8 mouse cellular contexts compared by ENCODE assay signal in the genomic region with DNA sequence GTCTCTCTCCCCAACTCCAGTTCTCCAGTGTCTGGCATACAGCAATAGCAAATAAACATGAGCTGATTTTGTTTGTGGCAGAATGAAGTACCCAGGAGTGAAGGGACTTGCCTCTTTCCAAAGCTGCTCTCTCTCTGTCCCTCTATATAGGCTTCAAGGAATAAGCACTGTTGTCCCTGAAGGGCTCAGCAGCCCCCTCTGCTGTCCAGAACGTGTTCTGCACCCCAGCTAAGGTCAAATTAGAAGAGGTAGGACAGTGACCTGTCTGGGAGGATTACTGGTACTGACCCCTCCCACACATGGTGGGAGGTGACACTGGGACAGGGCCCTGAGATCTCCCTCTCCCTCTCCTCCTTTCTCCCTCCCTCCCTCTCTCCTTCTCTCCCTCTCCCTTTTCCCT.
A peak's percentile ranks its signal among the peaks of the same experiment; 100 is the strongest.
DNase-seq lines count a peak whose midpoint lies in the region; ATAC-seq and TF ChIP-seq lines count a peak whose summit lies in the region.

No protein-coding gene starts in this region.

- H3K27me3 ChIP-seq in intestine, embryonic 16.5 days (replicated peaks; ENCODE audit: control insufficient read depth, insufficient read depth, low read length): no peaks in the 10 kb centered on the region
- no peaks in the 10 kb centered on the region for H3K27me3 ChIP-seq in liver, adult 2 months (ENCODE audit: control insufficient read depth, insufficient read depth, low read length)

- DNase-seq in right cerebral cortex, adult 2 months (ENCODE audit: low spot score in 2 of 2): peak; percentile 46 to 62
- no peak for DNase-seq in right cerebral cortex, adult 18-20 months
- DNase-seq in brain, embryonic 14.5 days (ENCODE audit: low read depth): no peak
- DNase-seq in forelimb bud, embryonic 11.5 days (ENCODE audit: low read depth, low spot score): peak; percentile 40
- DNase-seq in liver, adult 2 months (ENCODE audit: extremely low read depth, low read depth, low spot score): peak; percentile 9
- DNase-seq in retina, embryonic 14.5 days (ENCODE audit: low spot score): peak; percentile 74
- peak; percentile 52 to 63 for DNase-seq in urinary bladder, postnatal 36 days (ENCODE audit: low spot score in 2 of 2)

- H3K4me2 ChIP-seq in intestine, embryonic 16.5 days (ENCODE audit: low read depth, low read length): 0 out of 2 replicates have a peak overlapping the region, but pooled peaks have one; percentile 27

- no peaks in the 10 kb centered on the region for H3K36me3 ChIP-seq in intestine, embryonic 16.5 days (ENCODE audit: control insufficient read depth, insufficient read depth, low read length)
- H3K36me3 ChIP-seq in liver, adult 2 months (ENCODE audit: control insufficient read depth, insufficient read depth, low read length): no peaks in the 10 kb centered on the region

- H3K4me1 ChIP-seq in intestine, embryonic 16.5 days (ENCODE audit: control insufficient read depth, insufficient read depth, low read length): peaks cover 23% of the 10 kb centered on the region
- H3K4me1 ChIP-seq in liver, adult 2 months (ENCODE audit: control insufficient read depth, insufficient read depth, low read length): no peaks in the 10 kb centered on the region

- H3K4me3 ChIP-seq in intestine, embryonic 16.5 days (ENCODE audit: low read length): no peak overlapping the region
- no peak overlapping the region for H3K4me3 ChIP-seq in liver, adult 2 months (ENCODE audit: insufficient read depth, low read depth, low read length)

- peak; percentile 52; the same call in 1 of the 2 replicates for TF ChIP-seq CTCF in brain, embryonic 14.5 days (IDR thresholded peaks at IDR 0.05; ENCODE audit: borderline replicate concordance, extremely low read depth, insufficient read depth, insufficient read length)
- TF ChIP-seq CTCF in liver, adult 2 months (IDR thresholded peaks at IDR 0.05; ENCODE audit: low read depth, low read length): peak; percentile 64

- H3K9ac ChIP-seq in intestine, embryonic 16.5 days (ENCODE audit: low read depth, low read length): no peak overlapping the region
- no peak overlapping the region for H3K9ac ChIP-seq in liver, adult 2 months (ENCODE audit: low read depth, low read length)

- no peaks in the 10 kb centered on the region for H3K79me2 ChIP-seq in liver, adult 2 months (ENCODE audit: control insufficient read depth, insufficient read depth, low read length)

- no peaks in the 10 kb centered on the region for H3K9me3 ChIP-seq in intestine, embryonic 16.5 days (ENCODE audit: control insufficient read depth, low read length)

- no peak for TF ChIP-seq POLR2A in brain, embryonic 14.5 days (IDR thresholded peaks at IDR 0.05; ENCODE audit: borderline replicate concordance, extremely low read depth, insufficient read depth, insufficient read length, poor library complexity, severe bottlenecking)
- TF ChIP-seq POLR2A in liver, adult 2 months (IDR thresholded peaks at IDR 0.05; ENCODE audit: extremely low read depth, insufficient read depth, low read length): no peak

- ATAC-seq in intestine, embryonic 16.5 days: 0 out of 2 replicates have a peak, but pooled peaks have one; percentile 18

- no peak overlapping the region for H3K27ac ChIP-seq in intestine, embryonic 16.5 days (ENCODE audit: low read length)
- H3K27ac ChIP-seq in liver, adult 2 months (replicated peaks; ENCODE audit: insufficient read depth, low read depth, low read length): no peak overlapping the region

- 0% methylated on average over 1 of the region's 1 CpGs for WGBS in intestine, embryonic 16.5 days
- WGBS in liver, adult 2 months: 0% methylated on average over 1 of the region's 1 CpGs

Comparison
In these comparisons a context has a peak if more than half of its experiments do, and no peak if none do; other contexts are left out.
1. DNase-seq: peak in right cerebral cortex, adult 2 months (2 of 2), forelimb bud, embryonic 11.5 days (single experiment), liver, adult 2 months (single experiment), retina, embryonic 14.5 days (single experiment) and urinary bladder, postnatal 36 days (2 of 2); none in right cerebral cortex, adult 18-20 months (single experiment) and brain, embryonic 14.5 days (single experiment).